8 mouse cellular contexts compared by ENCODE assay signal in the genomic region with DNA sequence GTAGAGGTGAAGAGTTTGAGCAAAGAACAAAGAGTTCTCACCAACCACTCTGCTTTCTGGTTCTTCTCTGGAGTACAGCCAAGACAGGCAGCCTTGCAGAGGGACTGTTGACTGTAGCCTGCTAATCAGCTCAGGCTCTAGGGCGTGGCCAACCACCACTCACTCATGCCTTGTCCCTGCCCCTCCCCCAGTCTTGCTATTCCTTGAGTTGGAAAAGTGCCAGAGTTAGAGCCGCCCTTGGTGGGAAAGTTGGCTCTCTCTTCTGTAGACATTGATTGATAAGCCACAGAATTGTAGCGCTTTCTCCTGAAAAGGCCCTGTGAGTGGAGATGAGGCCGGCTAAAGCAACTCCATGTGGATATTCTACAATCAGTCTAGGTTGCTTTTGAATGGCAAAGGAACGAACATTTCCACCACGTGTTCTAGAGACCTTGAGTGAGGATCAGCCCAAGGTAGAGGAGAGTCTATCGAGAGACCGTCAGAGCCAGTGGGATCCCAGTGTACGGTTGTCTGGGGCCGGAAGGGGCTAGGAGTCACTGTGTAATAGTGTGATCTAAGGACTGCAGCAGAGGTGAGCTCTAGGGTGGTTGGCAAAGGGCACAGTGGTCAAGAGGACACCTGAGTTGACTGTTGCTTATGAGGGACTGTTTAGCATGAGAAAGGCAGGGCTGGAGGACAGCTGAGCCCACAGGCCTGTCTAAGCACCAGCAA.
DNase-seq lines count a peak whose midpoint lies in the region; ATAC-seq and TF ChIP-seq lines count a peak whose summit lies in the region.

No protein-coding gene starts in this region.

- DNase-seq in kidney, adult 2 months, result peak; percentile 4
- no peak for DNase-seq in kidney, adult 8-10 months
- DNase-seq in embryonic facial prominence, embryonic 10.5 days (ENCODE audit: low spot score), result peak; percentile 17
- DNase-seq in right cerebral cortex, adult 18-20 months, result no peak
- DNase-seq in gastrocnemius, adult 8-10 months (ENCODE audit: low spot score in 2 of 2), result no peak

- no peak for TF ChIP-seq CTCF in kidney, adult 2 months (conservative IDR thresholded peaks at IDR 0.05; ENCODE audit: insufficient read depth, insufficient read length, low read depth, low read length)

- no peak overlapping the region for H3K4me3 ChIP-seq in kidney, adult 2 months (ENCODE audit: insufficient read depth, low read depth, low read length)
- H3K4me3 ChIP-seq in embryonic facial prominence, embryonic 10.5 days, result no peak overlapping the region
- no peak overlapping the region for H3K4me3 ChIP-seq in intestine, embryonic 15.5 days (replicated peaks)
- no peak overlapping the region for H3K4me3 ChIP-seq in lung, embryonic 16.5 days (ENCODE audit: low read length)

- H3K27ac ChIP-seq in kidney, adult 2 months (ENCODE audit: insufficient read depth, low read depth, low read length), result no peak overlapping the region
- H3K27ac ChIP-seq in embryonic facial prominence, embryonic 10.5 days (replicated peaks), result no peak overlapping the region; the same call in 1 of the 2 replicates
- H3K27ac ChIP-seq in intestine, embryonic 15.5 days, result peak overlapping the region; percentile 48; the same call in 1 of the 2 replicates
- H3K27ac ChIP-seq in lung, embryonic 16.5 days (ENCODE audit: low read length), result peak overlapping the region; percentile 91

- peak; percentile 97 for ATAC-seq in intestine, embryonic 15.5 days
- peak; percentile 93 for ATAC-seq in lung, embryonic 16.5 days (ENCODE audit: low read depth)
- ATAC-seq in megakaryocyte, adult 5-6 weeks (ENCODE audit: poor library complexity, severe bottlenecking), result no peak

- H3K9ac ChIP-seq in intestine, embryonic 15.5 days, result no peak overlapping the region
- H3K9ac ChIP-seq in lung, embryonic 16.5 days (ENCODE audit: low read length), result no peak overlapping the region

- no peaks in the 10 kb centered on the region for H3K4me1 ChIP-seq in kidney, adult 2 months (ENCODE audit: control insufficient read depth, insufficient read depth, low read length)
- H3K4me1 ChIP-seq in embryonic facial prominence, embryonic 10.5 days, result peaks cover 19% of the 10 kb centered on the region
- peaks cover 14% of the 10 kb centered on the region for H3K4me1 ChIP-seq in intestine, embryonic 15.5 days (replicated peaks)
- peaks cover 22% of the 10 kb centered on the region for H3K4me1 ChIP-seq in lung, embryonic 16.5 days (replicated peaks; ENCODE audit: control insufficient read depth, insufficient read depth, low read length)

- no peak for TF ChIP-seq POLR2A in kidney, adult 2 months (IDR thresholded peaks at IDR 0.05; ENCODE audit: low read depth, low read length)

- 70% methylated on average over 10 of the region's 10 CpGs for WGBS in kidney, adult 2 months
- 75% methylated on average over 10 of the region's 10 CpGs for WGBS in embryonic facial prominence, embryonic 10.5 days
- WGBS in intestine, embryonic 15.5 days, result 43% methylated on average over 10 of the region's 10 CpGs
- 31% methylated on average over 10 of the region's 10 CpGs for WGBS in lung, embryonic 16.5 days

- H3K4me2 ChIP-seq in intestine, embryonic 15.5 days (replicated peaks), result no peak overlapping the region
- H3K4me2 ChIP-seq in lung, embryonic 16.5 days (ENCODE audit: low read depth, low read length), result 0 out of 2 replicates have a peak overlapping the region, but pooled peaks have one; percentile 3

- H3K9me3 ChIP-seq in embryonic facial prominence, embryonic 10.5 days, result 0 out of 2 replicates have a peak, but pooled peaks cover 4% of the 10 kb centered on the region
- no peaks in the 10 kb centered on the region for H3K9me3 ChIP-seq in intestine, embryonic 15.5 days
- H3K9me3 ChIP-seq in lung, embryonic 16.5 days (ENCODE audit: control insufficient read depth, low read length), result peaks cover 7% of the 10 kb centered on the region

- H3K27me3 ChIP-seq in kidney, adult 2 months (replicated peaks; ENCODE audit: control insufficient read depth, insufficient read depth, low read length), result no peaks in the 10 kb centered on the region
- no peaks in the 10 kb centered on the region for H3K27me3 ChIP-seq in embryonic facial prominence, embryonic 10.5 days (replicated peaks; ENCODE audit: low read depth, poor library complexity, severe bottlenecking)
- H3K27me3 ChIP-seq in intestine, embryonic 15.5 days (replicated peaks), result no peaks in the 10 kb centered on the region
- no peaks in the 10 kb centered on the region for H3K27me3 ChIP-seq in lung, embryonic 16.5 days (ENCODE audit: control insufficient read depth, insufficient read depth, low read depth, low read length)

- no peaks in the 10 kb centered on the region for H3K36me3 ChIP-seq in kidney, adult 2 months (ENCODE audit: control insufficient read depth, insufficient read depth, low read length)
- H3K36me3 ChIP-seq in embryonic facial prominence, embryonic 10.5 days (replicated peaks), result no peaks in the 10 kb centered on the region
- H3K36me3 ChIP-seq in intestine, embryonic 15.5 days, result no peaks in the 10 kb centered on the region
- H3K36me3 ChIP-seq in lung, embryonic 16.5 days (ENCODE audit: control insufficient read depth, insufficient read depth, low read length), result no peaks in the 10 kb centered on the region

Comparison
In these comparisons a context has a peak if more than half of its experiments do, and no peak if none do; other contexts are left out.
1. DNase-seq: peak in kidney, adult 2 months (single experiment) and embryonic facial prominence, embryonic 10.5 days (single experiment); none in kidney, adult 8-10 months (0 of 2), right cerebral cortex, adult 18-20 months (single experiment) and gastrocnemius, adult 8-10 months (0 of 2).
2. H3K27ac ChIP-seq: peak in intestine, embryonic 15.5 days (single experiment) and lung, embryonic 16.5 days (single experiment); none in kidney, adult 2 months (single experiment) and embryonic facial prominence, embryonic 10.5 days (single experiment).